Mouse (Mus musculus) stomach, embryonic 16.5 days (tissue): ENCODE measurements around the gene Actrt2. TPM values are rescaled to one million over a fixed set of nuclear protein-coding genes. Genes with fewer than 3 reads are reported as not detected.

Experiments
- ATAC-seq: fragments of 200-750 bp; cut with Nextera tagmentation; 2 replicates; pipeline ENCODE4 v1.8.0; 2017; ENCODE audit warnings: moderate number of reproducible peaks, moderate TSS enrichment; ENCODE audit not compliant: insufficient read depth, low FRiP score
- H3K27ac ChIP-seq: fragments of 300-500 bp; sonication (generic); 2 replicates; pipeline ENCODE4 v1.5.1; 2014; ENCODE audit warnings: low read length
- H3K27me3 ChIP-seq: fragments of 300-500 bp; sonication (generic); 2 replicates; pipeline ENCODE4 v1.6.1; 2014; ENCODE audit warnings: low read length, control low read depth, mixed read lengths; ENCODE audit not compliant: control insufficient read depth, insufficient read depth
- H3K36me3 ChIP-seq: fragments of 300-500 bp; sonication (generic); 2 replicates; pipeline ENCODE4 v1.6.1; 2014; ENCODE audit warnings: low read length; ENCODE audit not compliant: control insufficient read depth, insufficient read depth
- H3K4me1 ChIP-seq: fragments of 300-500 bp; sonication (generic); 2 replicates; pipeline ENCODE4 v1.6.1; 2014; ENCODE audit warnings: low read length, control low read depth, mixed read lengths; ENCODE audit not compliant: control insufficient read depth, insufficient read depth
- H3K4me2 ChIP-seq: fragments of 300-500 bp; sonication (generic); 2 replicates; pipeline ENCODE4 v1.6.1; 2014; ENCODE audit warnings: low read depth, low read length, mixed read lengths
- H3K4me3 ChIP-seq: fragments of 300-500 bp; sonication (generic); replicated peaks from 2 replicates; pipeline ENCODE4 v1.5.1; 2014; ENCODE audit warnings: mild to moderate bottlenecking, low read length
- H3K9ac ChIP-seq: fragments of 300-500 bp; sonication (generic); 2 replicates; pipeline ENCODE4 v1.6.1; 2014; ENCODE audit warnings: low read length
- H3K9me3 ChIP-seq: fragments of 300-500 bp; sonication (generic); replicated peaks from 2 replicates; pipeline ENCODE4 v1.6.1; 2016; ENCODE audit warnings: low read length, control low read depth; ENCODE audit not compliant: control insufficient read depth
- WGBS: fragments of 180-500 bp; shearing (Covaris S2); extraction: QIAGEN DNeasy Blood & Tissue Kit; methylation state at CpG from one replicate; pipeline ENCODE4 v1.1.7; 2014; 5-methylcytosine and 5-hydroxymethylcytosine counted together
- polyA plus RNA-seq: library from polyadenylated mRNA; unstranded; fragments of >200 nt; fragmentation: Nextera tagmentation; extraction: Ambion mirVana; gene quantifications from 2 replicates; pipeline ENCODE4 v1.2.1, GENCODE M21; 2015

The Actrt2 gene
- polyA plus RNA-seq, 1 experiment from 2014 or later = not detected

DNA sequence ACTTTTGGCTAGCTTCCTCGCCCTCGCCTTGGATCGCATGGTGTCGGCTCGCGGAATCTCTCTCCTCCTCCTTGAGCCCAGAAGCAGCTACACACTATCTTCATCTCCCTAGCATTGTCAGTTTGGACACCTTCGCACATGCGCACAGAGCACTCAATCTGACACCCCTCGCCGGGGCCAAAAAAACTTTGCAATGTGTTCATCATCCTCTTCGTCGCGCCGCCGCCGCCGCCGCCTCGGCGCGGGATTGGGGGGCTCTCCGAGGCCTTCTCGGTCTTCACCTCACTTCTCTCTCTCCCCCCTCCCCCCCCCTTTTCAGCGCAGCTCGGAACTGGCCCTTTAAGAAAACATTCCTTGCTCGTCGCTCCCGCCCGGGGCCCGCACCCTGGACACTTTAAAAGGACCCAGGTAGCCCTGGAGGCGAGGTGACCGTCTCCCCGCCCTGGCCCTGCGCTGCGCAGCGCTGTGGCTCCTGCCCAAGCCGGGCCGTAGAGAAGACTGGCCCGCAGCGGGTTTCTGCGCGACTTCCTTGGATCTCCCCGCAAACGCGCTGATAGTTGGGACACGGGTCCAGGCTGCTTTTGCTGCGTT, 30.9 kb downstream of the Actrt2 start, which contains the start of gene Prdm16:
TSS of gene Prdm16 (minus strand) at position 153 of the 591 bp plus-strand sequence.
- Histone ChIP-seq H3K9me3 (no peaks in the 10 kb centered on the region), H3K27me3 (peaks cover 77% of the 10 kb centered on the region), H3K4me1 (peaks cover 6% of the 10 kb centered on the region; the same call in 1 of the 2 replicates), H3K4me3 (peak within 1 kb of the TSS; percentile 71), H3K36me3 (no peaks in the 10 kb centered on the region), H3K9ac (peak within 1 kb of the TSS; percentile 87), H3K27ac (peak within 1 kb of the TSS; percentile 93), H3K4me2 (peak within 1 kb of the TSS; percentile 88)
- peak; percentile 67 for ATAC-seq
- under 1% methylated on average over 47 of the region's 47 CpGs for WGBS

DNA sequence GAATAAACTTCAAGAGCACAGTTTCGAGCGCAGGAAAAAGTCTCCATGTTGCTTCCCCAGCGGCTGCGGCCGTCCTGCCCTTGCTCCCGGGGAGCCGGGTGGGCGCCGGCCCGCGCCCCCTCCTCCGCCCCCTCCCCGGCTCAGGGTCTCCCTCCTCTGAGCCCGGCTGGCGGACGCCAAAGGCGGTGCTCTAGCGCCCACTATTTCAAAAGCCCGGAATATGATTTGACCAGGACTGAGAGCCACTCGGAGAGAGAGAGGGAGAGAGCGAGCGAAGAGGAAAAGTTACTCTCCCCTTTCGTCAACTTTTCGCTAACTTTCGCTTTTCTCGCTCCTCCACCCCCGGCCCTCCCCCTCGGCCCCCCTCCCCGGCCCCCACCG, 31.6 kb downstream of the Actrt2 start:
- Histone ChIP-seq H3K4me2 (peak overlapping the region; percentile 88), H3K4me1 (peaks cover 9% of the 10 kb centered on the region; the same call in 1 of the 2 replicates), H3K27ac (peak overlapping the region; percentile 93), H3K36me3 (no peaks in the 10 kb centered on the region), H3K9me3 (no peaks in the 10 kb centered on the region), H3K27me3 (peaks cover 75% of the 10 kb centered on the region), H3K9ac (peak overlapping the region; percentile 87), H3K4me3 (peak overlapping the region; percentile 71)
- WGBS = under 1% methylated on average over 28 of the region's 30 CpGs
- peak; percentile 63; the same call in 1 of the 2 replicates for ATAC-seq

DNA sequence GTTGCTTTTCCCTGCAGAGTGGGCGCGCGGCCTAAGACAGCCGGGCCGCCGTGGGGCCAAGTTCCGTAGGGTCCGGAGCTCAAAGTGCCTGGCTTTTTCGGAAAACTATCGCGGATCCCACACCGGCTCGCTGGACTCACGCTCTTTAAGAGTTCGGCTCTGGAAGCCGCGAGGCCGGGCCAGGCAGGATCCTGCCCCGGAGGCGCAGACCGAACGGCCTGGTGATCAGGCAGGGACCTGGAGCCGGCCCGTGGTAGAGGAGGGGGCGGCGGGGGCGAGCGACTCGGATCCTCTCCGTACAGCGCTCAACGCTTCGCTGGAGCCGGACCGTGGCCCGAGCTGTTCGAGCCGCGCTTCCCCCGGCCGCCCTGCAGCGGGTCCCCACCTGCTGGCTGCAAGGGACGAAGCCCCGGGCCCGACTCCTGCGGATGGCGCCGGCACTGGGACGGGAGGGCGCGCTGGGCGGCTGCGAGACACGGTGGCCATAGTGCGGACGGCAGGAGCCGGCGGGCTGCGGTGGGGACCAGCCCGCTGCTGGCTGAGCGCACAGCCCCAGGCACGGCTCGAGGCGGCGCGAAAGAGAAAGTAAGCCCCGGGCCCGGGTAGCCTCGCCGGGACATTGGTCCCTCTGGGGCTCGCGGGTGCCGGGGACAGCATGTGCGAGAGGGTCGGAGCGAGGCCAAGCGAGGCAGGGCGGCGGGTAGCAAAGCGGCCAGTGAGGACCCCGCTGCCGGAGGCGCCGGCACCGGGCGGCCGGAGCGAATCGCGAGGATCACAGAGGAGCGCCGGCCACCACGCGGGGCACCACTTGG, 32.2 kb downstream of the Actrt2 start:
- Histone ChIP-seq H3K4me1 (peaks cover 9% of the 10 kb centered on the region; the same call in 1 of the 2 replicates), H3K27ac (peak overlapping the region; percentile 93), H3K36me3 (no peaks in the 10 kb centered on the region), H3K4me3 (peak overlapping the region; percentile 71), H3K4me2 (peak overlapping the region; percentile 88), H3K27me3 (peaks cover 73% of the 10 kb centered on the region), H3K9ac (peak overlapping the region; percentile 87), H3K9me3 (no peaks in the 10 kb centered on the region)
- ATAC-seq = peak; percentile 20; the same call in 1 of the 2 replicates
- WGBS = under 1% methylated on average over 93 of the region's 94 CpGs

DNA sequence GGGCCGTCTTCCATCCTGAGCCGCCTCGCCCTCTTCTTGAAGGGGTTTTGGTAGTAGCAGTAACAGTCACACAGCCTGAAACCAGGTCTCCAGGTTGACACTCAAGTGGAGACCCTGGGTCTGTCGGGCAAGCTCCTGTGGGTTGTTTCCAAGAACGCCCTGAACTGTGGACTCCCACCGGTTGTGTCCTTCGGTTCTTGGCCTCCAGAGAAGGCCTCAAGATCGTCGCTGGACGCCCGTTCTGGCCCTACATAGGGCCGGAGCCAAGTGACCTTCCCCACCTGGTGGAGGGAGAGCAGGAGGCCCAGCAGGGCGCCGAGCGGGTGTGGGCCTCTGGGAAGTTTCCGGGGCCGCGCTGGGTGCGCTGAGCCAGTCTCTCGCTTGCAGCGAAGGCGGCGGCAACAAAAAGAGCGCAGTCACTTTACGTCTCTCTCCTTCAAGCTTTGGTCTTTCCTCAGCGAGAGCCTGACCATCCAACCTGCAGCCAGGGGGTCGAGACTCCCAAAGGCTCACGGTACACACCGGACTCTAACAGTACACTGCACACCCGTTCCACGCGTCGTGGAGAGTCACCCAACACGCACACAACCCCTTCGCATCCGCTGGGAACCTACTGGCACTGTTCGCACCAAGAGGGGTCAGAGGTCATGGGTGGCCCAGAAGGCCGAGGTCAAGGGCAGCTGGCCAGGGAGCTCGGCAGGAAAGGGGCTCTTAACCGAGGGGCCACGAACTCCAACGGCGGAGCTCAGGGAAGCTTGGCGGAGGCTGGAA, 33.0 kb downstream of the Actrt2 start:
- Histone ChIP-seq H3K36me3 (no peaks in the 10 kb centered on the region), H3K4me3 (peak overlapping the region; percentile 71), H3K27me3 (peaks cover 65% of the 10 kb centered on the region), H3K4me1 (peaks cover 9% of the 10 kb centered on the region; the same call in 1 of the 2 replicates), H3K27ac (peak overlapping the region; percentile 93), H3K4me2 (peak overlapping the region; percentile 88), H3K9me3 (no peaks in the 10 kb centered on the region), H3K9ac (peak overlapping the region; percentile 87)
- ATAC-seq = no peak
- 13% methylated on average over 44 of the region's 44 CpGs for WGBS

DNA sequence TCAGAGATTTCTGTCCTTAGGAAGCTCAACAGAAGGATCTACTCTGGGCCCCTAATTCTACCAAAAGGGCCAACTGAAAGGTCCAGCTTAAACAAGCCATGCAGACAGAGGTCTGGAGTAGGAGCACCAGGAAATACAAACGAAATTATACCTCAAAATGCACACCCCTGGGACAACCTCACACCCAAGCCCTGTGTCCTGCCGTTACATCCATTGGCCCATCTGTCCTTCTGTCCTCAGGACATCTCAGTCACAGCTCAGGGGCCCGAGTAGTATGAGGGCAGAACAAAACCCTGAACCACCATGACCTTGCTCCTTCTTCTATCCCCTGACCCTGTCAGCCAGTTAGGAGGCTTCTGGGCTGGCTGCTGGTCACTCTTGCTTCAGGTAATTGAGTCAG, 33.7 kb downstream of the Actrt2 start:
- H3K4me2 ChIP-seq = peak overlapping the region; percentile 88

DNA sequence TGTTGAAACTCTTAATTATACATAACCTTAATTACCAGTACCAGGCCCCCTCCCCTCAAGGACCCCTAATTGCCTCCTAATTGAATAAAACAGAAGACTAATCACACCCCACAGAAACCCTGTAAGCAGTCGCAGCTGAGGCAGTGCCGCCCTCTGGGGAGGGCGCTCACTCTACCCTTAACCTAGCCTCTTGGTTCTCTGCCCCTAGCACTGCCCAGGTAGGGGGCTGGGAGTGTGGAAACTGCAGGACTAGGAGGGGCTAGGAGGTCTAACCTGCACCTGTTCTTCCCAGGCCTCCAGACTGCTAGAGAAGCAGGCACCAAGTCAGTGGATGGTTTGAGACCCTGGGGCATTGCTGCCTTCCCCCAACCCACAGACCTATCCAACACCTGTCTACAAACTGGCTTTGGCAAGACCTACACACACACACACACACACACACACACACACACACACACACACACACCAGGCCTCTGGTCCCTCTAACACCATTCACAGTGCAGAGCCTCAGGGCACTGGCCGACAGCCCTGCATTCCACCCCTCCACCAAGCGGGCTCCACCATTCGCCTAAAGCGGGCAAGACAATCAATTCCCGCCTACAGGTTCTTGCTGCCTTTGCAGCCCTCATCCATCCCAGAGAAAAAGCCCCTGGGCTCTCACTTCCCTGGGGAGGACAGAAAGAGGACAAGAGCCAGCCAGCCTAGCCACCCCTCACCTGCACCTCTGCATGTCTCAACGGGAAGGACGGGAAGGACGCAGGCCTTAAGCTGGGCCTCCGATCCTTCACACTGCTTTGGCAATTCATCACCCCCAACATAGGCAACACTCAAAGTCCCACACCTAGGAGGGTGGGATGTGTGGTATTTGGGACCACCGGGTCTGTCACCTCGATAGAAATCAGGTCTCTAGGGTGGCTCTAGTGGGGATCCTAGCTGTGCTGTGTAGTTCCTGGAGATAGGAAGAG, 34.6 kb downstream of the Actrt2 start:
- no peaks in the 10 kb centered on the region for H3K36me3 ChIP-seq
- peak overlapping the region; percentile 71 for H3K4me3 ChIP-seq
- H3K4me1 ChIP-seq = peaks cover 14% of the 10 kb centered on the region; the same call in 1 of the 2 replicates
- 35% methylated on average over 14 of the region's 14 CpGs for WGBS
- H3K9me3 ChIP-seq = no peaks in the 10 kb centered on the region
- peaks cover 49% of the 10 kb centered on the region for H3K27me3 ChIP-seq
- H3K27ac ChIP-seq = peak overlapping the region; percentile 14; the same call in 1 of the 2 replicates
- no peak for ATAC-seq
- H3K4me2 ChIP-seq = peak overlapping the region; percentile 88
- H3K9ac ChIP-seq = peak overlapping the region; percentile 87

More for the DNA sequence above, 33.7 kb downstream of the Actrt2 start:
- H3K36me3 ChIP-seq = no peaks in the 10 kb centered on the region
- H3K9me3 ChIP-seq = no peaks in the 10 kb centered on the region
- peak overlapping the region; percentile 15; the same call in 1 of the 2 replicates for H3K27ac ChIP-seq
- 39% methylated on average over 3 of the region's 3 CpGs for WGBS
- peaks cover 14% of the 10 kb centered on the region; the same call in 1 of the 2 replicates for H3K4me1 ChIP-seq
- H3K9ac ChIP-seq = peak overlapping the region; percentile 87
- H3K27me3 ChIP-seq = peaks cover 58% of the 10 kb centered on the region
- ATAC-seq = no peak
- peak overlapping the region; percentile 71 for H3K4me3 ChIP-seq

DNA sequence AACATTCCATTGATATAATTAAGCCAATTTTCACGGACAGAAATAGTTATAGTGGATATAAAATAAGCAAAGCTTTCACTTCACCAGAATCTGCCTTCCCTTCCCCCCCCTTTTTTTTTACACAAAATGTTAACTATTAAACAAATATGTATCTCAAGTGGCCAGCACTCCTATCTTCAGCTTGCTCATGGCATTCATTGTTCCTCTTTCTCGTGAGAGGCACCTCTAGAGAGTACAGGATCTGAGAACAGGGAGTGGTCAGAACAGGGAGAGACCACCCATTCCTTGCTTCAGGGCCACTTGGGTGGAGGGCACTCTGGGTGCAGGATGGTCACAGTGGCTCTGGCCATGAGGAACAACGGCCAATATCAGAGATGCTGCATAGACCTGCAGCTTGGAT, 36.9 kb downstream of the Actrt2 start:
- H3K27me3 ChIP-seq = peaks cover 37% of the 10 kb centered on the region
- 36% methylated on average over 3 of the region's 3 CpGs for WGBS
- H3K36me3 ChIP-seq = no peaks in the 10 kb centered on the region
- no peaks in the 10 kb centered on the region for H3K9me3 ChIP-seq
- peak overlapping the region; percentile 80 for H3K27ac ChIP-seq
- H3K4me1 ChIP-seq = peaks cover 18% of the 10 kb centered on the region
- H3K9ac ChIP-seq = no peak overlapping the region
- ATAC-seq = no peak
- H3K4me3 ChIP-seq = no peak overlapping the region
- peak overlapping the region; percentile 88 for H3K4me2 ChIP-seq
